Mouse (Mus musculus): ENCODE results near the gene Hsd17b11.

DNA sequence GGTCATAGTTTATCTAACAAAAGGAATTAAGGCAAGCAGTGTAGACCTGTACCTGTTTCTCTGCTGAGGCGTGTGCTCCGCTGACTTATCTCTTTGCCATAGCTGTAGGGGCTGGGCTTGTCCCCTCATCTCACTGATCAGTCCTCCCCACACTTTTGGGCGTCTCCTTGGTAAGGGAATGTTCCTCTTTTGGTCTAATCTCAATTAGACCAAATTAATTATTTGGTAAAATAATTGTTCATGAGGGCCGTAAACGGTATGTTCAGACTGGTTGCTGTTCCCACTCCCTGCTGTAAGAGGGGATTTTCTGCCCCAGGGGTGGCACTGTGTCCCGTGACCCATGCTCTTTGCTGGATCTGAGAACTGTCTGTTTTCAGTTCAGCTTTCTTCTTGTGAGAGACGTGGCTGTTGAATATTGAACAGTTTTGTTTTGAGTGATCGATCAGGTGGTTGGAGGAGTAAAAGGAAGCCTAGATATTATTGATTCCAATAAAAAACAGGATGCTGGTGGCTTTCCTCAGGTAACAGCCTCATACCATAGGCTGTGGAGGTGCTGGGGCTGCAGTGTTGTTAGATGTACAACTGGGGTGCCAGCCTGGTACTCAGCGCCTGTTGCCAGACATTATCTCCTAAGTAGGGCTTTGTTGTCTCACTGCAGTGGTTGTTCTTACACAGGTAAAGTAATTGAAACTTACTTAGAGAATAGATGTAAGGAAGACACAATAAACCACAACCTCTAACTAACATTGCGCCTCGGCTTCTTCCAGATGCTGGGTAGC lies 41.2 kb upstream of the Hsd17b11 start:
- TF ChIP-seq POLR2A (IDR thresholded peaks at IDR 0.05; ENCODE audit: borderline replicate concordance, extremely low read depth, insufficient read depth, insufficient read length, poor library complexity, severe bottlenecking) (no peak), CTCF (IDR thresholded peaks at IDR 0.05; ENCODE audit: borderline replicate concordance, extremely low read depth, insufficient read depth, insufficient read length) (no peak)

All from brain, embryonic 14.5 days (tissue).